Mouse (Mus musculus): ENCODE data around the gene Ppp2r1b. TPM values are rescaled to one million over a fixed set of nuclear protein-coding genes. Genes with fewer than 3 reads are reported as not detected.

The Ppp2r1b gene
- polyA plus RNA-seq (2015; fragmentation: Nextera tagmentation; extraction: Ambion mirVana) = 74.6 and 77.0 TPM in 2 replicates

DNA sequence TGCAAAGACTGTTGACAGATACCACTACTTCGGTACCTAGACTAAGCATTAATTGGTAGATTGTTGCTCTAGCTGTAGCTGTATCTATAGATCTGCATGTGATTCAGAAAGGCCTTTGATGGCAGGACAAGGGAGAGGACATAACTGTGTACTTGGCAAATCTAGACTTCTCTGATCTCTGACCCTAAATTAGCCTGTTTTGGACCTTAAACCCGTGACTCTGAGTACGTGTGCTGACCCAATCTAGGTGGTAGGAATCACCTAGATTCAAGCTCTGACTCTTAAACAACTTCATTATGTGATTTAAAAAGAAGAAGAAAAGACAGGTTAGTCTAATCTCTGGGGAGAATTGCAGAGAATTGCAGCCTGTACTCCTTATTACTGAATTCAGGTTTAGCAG lies at the start of gene Ppp2r1b:
TSS of gene Ppp2r1b (plus strand) at position 221 of the 400 bp plus-strand sequence.
- Histone ChIP-seq H3K9ac (replicated peaks; ENCODE audit: low read length) (no peak within 1 kb of the TSS), H3K27me3 (ENCODE audit: insufficient read depth, low read length) (no peaks in the 10 kb centered on the region), H3K4me1 (ENCODE audit: insufficient read depth, low read length) (peaks cover 22% of the 10 kb centered on the region), H3K4me3 (ENCODE audit: low read length) (no peak within 1 kb of the TSS), H3K36me3 (ENCODE audit: insufficient read depth, low read length) (peaks cover 5% of the 10 kb centered on the region; the same call in 1 of the 2 replicates), H3K27ac (ENCODE audit: low read length) (peak within 1 kb of the TSS; percentile 65), H3K9me3 (ENCODE audit: low read length) (no peaks in the 10 kb centered on the region), H3K4me2 (replicated peaks; ENCODE audit: low read depth, low read length) (no peak within 1 kb of the TSS)
- ATAC-seq (ENCODE audit: low FRiP score, low TSS enrichment) = no peak
- 79% methylated on average over 3 of the region's 3 CpGs for WGBS

DNA sequence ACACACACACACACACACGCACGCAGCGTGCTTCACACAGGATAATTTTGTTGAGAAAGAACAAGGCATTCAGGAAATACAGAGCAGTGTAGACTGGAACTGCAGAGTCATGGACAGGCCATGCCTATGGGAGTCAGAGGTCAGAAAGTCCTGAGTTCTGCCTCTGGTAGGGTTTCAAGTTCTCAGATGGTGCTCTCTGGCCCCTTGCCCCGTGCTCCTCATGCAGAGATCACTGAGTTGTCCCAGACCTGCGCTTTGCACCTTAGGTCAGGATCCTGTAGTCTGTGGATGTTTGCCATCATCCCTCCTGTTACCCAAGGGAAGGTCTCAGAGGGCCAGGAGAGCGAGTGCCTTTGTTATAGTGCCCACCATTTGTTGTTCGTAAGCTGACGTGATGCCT lies 48.3 kb upstream of the Ppp2r1b start:
- H3K27me3 ChIP-seq (ENCODE audit: insufficient read depth, low read length) = no peaks in the 10 kb centered on the region
- H3K36me3 ChIP-seq (ENCODE audit: insufficient read depth, low read length) = peaks cover 24% of the 10 kb centered on the region
- H3K27ac ChIP-seq (ENCODE audit: low read length) = no peak overlapping the region
- H3K4me3 ChIP-seq (ENCODE audit: low read length) = no peak overlapping the region
- H3K9ac ChIP-seq (replicated peaks; ENCODE audit: low read length) = no peak overlapping the region
- no peak overlapping the region for H3K4me2 ChIP-seq (replicated peaks; ENCODE audit: low read depth, low read length)
- no peak for ATAC-seq (ENCODE audit: low FRiP score, low TSS enrichment)
- H3K9me3 ChIP-seq (ENCODE audit: low read length) = no peaks in the 10 kb centered on the region
- 83% methylated on average over 8 of the region's 8 CpGs for WGBS
- no peaks in the 10 kb centered on the region for H3K4me1 ChIP-seq (ENCODE audit: insufficient read depth, low read length)

DNA sequence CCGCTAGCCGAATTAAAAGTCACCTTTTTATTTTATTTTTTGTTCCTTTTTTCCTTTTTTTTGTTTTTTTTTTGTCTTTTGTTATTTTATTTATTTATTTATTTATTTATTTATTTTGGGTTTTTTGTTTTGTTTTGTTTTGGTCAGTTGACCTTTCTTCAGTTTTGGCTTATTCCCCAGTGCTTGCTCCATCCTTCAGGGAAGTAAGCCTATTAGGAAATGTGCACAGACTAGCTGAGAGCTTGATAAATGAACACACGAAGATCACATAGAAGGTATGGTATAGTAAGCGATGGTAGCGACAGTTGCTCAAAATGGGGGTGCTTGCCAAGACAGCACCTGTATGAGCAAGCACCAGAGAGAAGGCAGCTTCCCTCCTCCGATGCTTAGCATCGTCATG lies 47.5 kb upstream of the Ppp2r1b start:
- 98% methylated on average over 7 of the region's 7 CpGs for WGBS
- Histone ChIP-seq H3K4me2 (replicated peaks; ENCODE audit: low read depth, low read length) (no peak overlapping the region), H3K36me3 (ENCODE audit: insufficient read depth, low read length) (peaks cover 17% of the 10 kb centered on the region), H3K27me3 (ENCODE audit: insufficient read depth, low read length) (no peaks in the 10 kb centered on the region), H3K9me3 (ENCODE audit: low read length) (no peaks in the 10 kb centered on the region), H3K4me3 (ENCODE audit: low read length) (no peak overlapping the region), H3K27ac (ENCODE audit: low read length) (no peak overlapping the region), H3K9ac (replicated peaks; ENCODE audit: low read length) (no peak overlapping the region), H3K4me1 (ENCODE audit: insufficient read depth, low read length) (no peaks in the 10 kb centered on the region)
- no peak for ATAC-seq (ENCODE audit: low FRiP score, low TSS enrichment)

DNA sequence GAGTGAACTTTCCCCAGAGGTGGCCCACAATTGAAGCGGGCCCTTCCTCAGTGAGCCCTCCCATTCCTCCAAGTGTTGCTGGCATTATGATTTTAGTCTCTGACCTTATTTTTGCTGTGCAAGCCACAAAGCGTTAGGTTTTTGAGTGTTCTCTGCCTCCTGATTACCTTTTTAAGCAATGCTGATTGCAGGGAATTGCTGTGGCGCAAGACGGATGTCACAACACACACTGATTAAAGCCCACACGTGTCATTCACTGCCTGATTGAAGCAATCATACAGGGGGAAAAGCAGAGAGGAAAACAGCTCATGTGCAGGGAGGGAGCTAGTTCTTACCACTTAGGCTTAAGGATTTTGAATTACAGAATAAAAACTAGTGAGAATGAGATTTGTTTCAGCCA lies 46.7 kb upstream of the Ppp2r1b start:
- Histone ChIP-seq H3K27me3 (ENCODE audit: insufficient read depth, low read length) (no peaks in the 10 kb centered on the region), H3K4me3 (ENCODE audit: low read length) (no peak overlapping the region), H3K36me3 (ENCODE audit: insufficient read depth, low read length) (peaks cover 20% of the 10 kb centered on the region), H3K4me1 (ENCODE audit: insufficient read depth, low read length) (no peaks in the 10 kb centered on the region), H3K27ac (ENCODE audit: low read length) (no peak overlapping the region), H3K9ac (replicated peaks; ENCODE audit: low read length) (no peak overlapping the region), H3K4me2 (replicated peaks; ENCODE audit: low read depth, low read length) (no peak overlapping the region), H3K9me3 (ENCODE audit: low read length) (no peaks in the 10 kb centered on the region)
- no peak for ATAC-seq (ENCODE audit: low FRiP score, low TSS enrichment)
- WGBS = 89% methylated on average over 5 of the region's 5 CpGs

DNA sequence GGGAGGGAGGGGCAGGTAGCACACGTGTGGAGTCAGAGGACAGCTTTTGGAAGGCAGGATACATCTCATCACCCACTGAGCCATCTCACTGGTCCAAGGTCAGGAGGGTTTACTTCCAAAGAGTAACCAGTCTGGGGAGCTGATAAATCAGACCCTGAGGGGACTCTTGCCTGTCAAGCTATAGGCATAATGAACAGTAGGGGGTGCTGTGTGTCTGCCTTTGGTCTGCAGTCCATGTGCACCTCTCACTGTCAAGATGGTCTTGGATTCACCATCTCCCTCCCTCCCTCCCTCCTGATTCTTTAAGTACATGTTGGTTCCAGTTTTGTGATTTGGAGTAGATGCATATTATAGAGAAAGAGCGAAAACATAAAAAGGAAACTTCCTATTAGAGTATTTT lies 44.1 kb upstream of the Ppp2r1b start:
- WGBS = 54% methylated on average over 2 of the region's 2 CpGs
- Histone ChIP-seq H3K9ac (replicated peaks; ENCODE audit: low read length) (no peak overlapping the region), H3K9me3 (ENCODE audit: low read length) (no peaks in the 10 kb centered on the region), H3K36me3 (ENCODE audit: insufficient read depth, low read length) (peaks cover 37% of the 10 kb centered on the region), H3K4me2 (replicated peaks; ENCODE audit: low read depth, low read length) (no peak overlapping the region), H3K27ac (ENCODE audit: low read length) (no peak overlapping the region), H3K4me1 (ENCODE audit: insufficient read depth, low read length) (no peaks in the 10 kb centered on the region), H3K27me3 (ENCODE audit: insufficient read depth, low read length) (no peaks in the 10 kb centered on the region), H3K4me3 (ENCODE audit: low read length) (no peak overlapping the region)
- ATAC-seq (ENCODE audit: low FRiP score, low TSS enrichment) = 0 out of 2 replicates have a peak, but pooled peaks have one; percentile 31

DNA sequence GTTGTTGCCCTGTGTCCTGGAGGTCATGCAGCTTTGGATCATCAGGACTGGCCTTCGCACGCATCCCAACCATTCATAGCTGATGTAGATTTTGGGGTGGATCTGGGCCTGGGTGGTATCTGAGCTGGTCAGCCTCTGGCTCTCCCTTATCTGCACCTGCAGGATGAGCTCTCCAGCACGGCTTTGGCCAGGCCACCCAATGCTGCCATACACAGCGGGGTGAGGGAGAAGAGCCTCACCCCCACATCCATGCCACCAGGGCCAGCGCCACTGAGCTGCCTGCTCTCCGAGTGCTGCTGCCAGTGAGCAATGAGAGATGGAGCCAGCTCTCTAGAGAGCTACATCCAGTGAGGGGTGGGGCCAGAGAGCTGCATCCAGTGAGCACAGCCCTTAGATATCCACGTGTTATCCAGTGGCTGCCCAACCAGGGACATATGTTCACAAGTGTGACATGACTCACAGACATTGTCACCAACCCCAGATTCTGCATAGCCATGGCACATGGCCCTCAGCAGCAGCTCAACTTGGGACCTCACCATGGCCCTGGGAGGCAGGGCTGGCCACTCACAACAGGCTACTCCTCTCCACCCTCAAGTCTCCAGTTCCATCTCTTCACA lies 41.9 kb upstream of the Ppp2r1b start:
- Histone ChIP-seq H3K4me1 (ENCODE audit: insufficient read depth, low read length) (no peaks in the 10 kb centered on the region), H3K4me2 (replicated peaks; ENCODE audit: low read depth, low read length) (no peak overlapping the region), H3K27ac (ENCODE audit: low read length) (no peak overlapping the region), H3K36me3 (ENCODE audit: insufficient read depth, low read length) (peaks cover 41% of the 10 kb centered on the region), H3K4me3 (ENCODE audit: low read length) (no peak overlapping the region), H3K27me3 (ENCODE audit: insufficient read depth, low read length) (no peaks in the 10 kb centered on the region), H3K9ac (replicated peaks; ENCODE audit: low read length) (no peak overlapping the region), H3K9me3 (ENCODE audit: low read length) (no peaks in the 10 kb centered on the region)
- 88% methylated on average over 7 of the region's 7 CpGs for WGBS
- no peak for ATAC-seq (ENCODE audit: low FRiP score, low TSS enrichment)

DNA sequence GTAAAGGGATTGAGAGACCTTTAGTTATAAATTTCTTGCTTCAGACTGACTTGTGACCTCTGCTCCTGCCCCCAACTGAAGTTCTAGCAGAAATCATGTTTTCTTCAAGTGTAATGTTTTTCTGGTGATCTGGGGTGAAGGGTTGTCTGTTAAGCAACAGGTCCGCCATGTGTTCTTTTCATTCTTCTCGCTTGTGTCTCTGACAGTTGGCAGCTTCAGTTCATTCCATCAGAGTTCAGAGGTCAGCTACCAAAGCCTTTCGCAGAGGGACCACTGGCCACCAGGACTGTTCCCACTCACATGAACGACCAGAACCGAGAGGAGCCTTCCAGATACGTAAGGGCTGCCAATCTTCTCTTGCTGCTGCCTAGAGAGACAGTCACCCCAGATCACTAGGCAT lies 36.6 kb upstream of the Ppp2r1b start:
- WGBS = 73% methylated on average over 6 of the region's 6 CpGs
- Histone ChIP-seq H3K9ac (replicated peaks; ENCODE audit: low read length) (no peak overlapping the region), H3K9me3 (ENCODE audit: low read length) (no peaks in the 10 kb centered on the region), H3K4me3 (ENCODE audit: low read length) (no peak overlapping the region), H3K27me3 (ENCODE audit: insufficient read depth, low read length) (no peaks in the 10 kb centered on the region), H3K4me1 (ENCODE audit: insufficient read depth, low read length) (no peaks in the 10 kb centered on the region), H3K27ac (ENCODE audit: low read length) (no peak overlapping the region), H3K4me2 (replicated peaks; ENCODE audit: low read depth, low read length) (no peak overlapping the region), H3K36me3 (ENCODE audit: insufficient read depth, low read length) (peaks cover 52% of the 10 kb centered on the region)
- ATAC-seq (ENCODE audit: low FRiP score, low TSS enrichment) = no peak

DNA sequence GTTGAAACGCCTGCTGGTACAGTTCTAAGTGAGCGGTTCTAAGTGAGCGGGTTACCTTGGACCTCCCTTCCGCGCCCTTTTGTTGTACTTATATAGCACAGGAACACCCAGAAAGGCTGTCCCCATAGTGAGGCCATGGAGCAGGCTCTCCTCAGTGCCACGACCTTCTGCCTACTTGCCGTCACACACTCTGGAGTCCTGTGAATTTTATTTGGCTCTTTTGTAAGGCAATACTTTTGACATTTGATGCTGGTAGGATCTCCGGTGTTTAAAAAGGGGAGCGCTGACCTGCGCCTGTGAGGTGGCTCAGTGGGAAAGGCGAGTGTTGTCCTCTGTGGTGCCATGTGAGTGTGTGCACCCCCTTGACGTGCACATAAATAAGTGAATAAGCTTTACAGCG lies 36.0 kb upstream of the Ppp2r1b start:
- Histone ChIP-seq H3K4me1 (ENCODE audit: insufficient read depth, low read length) (no peaks in the 10 kb centered on the region), H3K4me3 (ENCODE audit: low read length) (no peak overlapping the region), H3K27me3 (ENCODE audit: insufficient read depth, low read length) (no peaks in the 10 kb centered on the region), H3K9ac (replicated peaks; ENCODE audit: low read length) (no peak overlapping the region), H3K36me3 (ENCODE audit: insufficient read depth, low read length) (peaks cover 52% of the 10 kb centered on the region), H3K9me3 (ENCODE audit: low read length) (no peaks in the 10 kb centered on the region), H3K4me2 (replicated peaks; ENCODE audit: low read depth, low read length) (no peak overlapping the region), H3K27ac (ENCODE audit: low read length) (no peak overlapping the region)
- 0 out of 2 replicates have a peak, but pooled peaks have one; percentile 46 for ATAC-seq (ENCODE audit: low FRiP score, low TSS enrichment)
- WGBS = 65% methylated on average over 13 of the region's 13 CpGs

DNA sequence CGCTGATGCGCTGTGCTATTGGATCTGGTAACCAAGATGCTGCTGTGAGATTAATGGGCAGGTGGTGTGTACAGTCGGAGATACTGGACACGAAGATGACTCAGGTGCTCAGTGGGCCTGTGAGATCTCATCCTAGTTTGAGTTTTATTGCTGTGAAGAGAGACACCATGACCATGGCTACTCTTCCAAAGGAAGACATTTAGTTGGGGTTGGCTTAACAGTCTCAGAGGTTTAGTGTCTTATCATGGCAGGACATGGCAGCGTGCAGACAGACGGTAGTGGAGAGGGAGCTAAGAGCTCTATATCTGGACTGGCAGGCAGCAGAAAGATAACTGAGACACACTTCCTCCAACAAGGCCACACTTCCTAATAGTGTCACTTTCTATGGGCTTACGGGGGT lies 33.9 kb upstream of the Ppp2r1b start:
- no peak overlapping the region for H3K4me3 ChIP-seq (ENCODE audit: low read length)

DNA sequence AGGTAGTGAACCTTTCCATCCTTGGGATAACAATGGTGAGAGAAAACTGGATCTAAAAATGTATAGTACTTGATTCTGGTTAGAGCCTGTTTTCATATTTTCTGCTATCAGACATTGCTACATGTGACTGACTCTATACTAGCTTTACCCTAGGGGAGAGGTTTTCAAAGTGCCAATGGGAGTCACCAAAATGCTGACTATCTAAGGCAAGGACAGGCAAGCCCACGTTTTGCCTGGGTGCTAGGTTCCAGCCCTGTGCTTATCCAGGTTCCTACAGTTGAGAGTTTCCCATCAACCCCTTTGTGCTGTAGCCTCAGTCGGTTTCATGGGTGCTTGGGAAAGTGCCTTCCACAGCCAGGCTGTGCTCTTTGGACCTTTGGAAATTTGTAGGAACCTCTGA lies 33.4 kb upstream of the Ppp2r1b start:
- no peaks in the 10 kb centered on the region for H3K4me1 ChIP-seq (ENCODE audit: insufficient read depth, low read length)
- no peak overlapping the region for H3K9ac ChIP-seq (replicated peaks; ENCODE audit: low read length)
- ATAC-seq (ENCODE audit: low FRiP score, low TSS enrichment) = no peak
- no peak overlapping the region for H3K27ac ChIP-seq (ENCODE audit: low read length)
- H3K36me3 ChIP-seq (ENCODE audit: insufficient read depth, low read length) = peaks cover 46% of the 10 kb centered on the region
- H3K27me3 ChIP-seq (ENCODE audit: insufficient read depth, low read length) = no peaks in the 10 kb centered on the region
- 83% methylated on average over 2 of the region's 2 CpGs for WGBS
- H3K4me3 ChIP-seq (ENCODE audit: low read length) = no peak overlapping the region
- H3K4me2 ChIP-seq (replicated peaks; ENCODE audit: low read depth, low read length) = no peak overlapping the region
- no peaks in the 10 kb centered on the region for H3K9me3 ChIP-seq (ENCODE audit: low read length)

More for the DNA sequence above, 33.9 kb upstream of the Ppp2r1b start:
- no peaks in the 10 kb centered on the region for H3K4me1 ChIP-seq (ENCODE audit: insufficient read depth, low read length)
- no peak overlapping the region for H3K9ac ChIP-seq (replicated peaks; ENCODE audit: low read length)
- 91% methylated on average over 7 of the region's 7 CpGs for WGBS
- H3K27me3 ChIP-seq (ENCODE audit: insufficient read depth, low read length) = no peaks in the 10 kb centered on the region
- H3K36me3 ChIP-seq (ENCODE audit: insufficient read depth, low read length) = peaks cover 47% of the 10 kb centered on the region
- H3K27ac ChIP-seq (ENCODE audit: low read length) = no peak overlapping the region
- H3K9me3 ChIP-seq (ENCODE audit: low read length) = no peaks in the 10 kb centered on the region
- no peak overlapping the region for H3K4me2 ChIP-seq (replicated peaks; ENCODE audit: low read depth, low read length)
- no peak for ATAC-seq (ENCODE audit: low FRiP score, low TSS enrichment)

All from kidney, embryonic 16.5 days (tissue).